Mouse (Mus musculus) cerebellum, postnatal 4 days (tissue): ENCODE data around the gene Tmem218.

Experiments used
- DNase-seq, 2 experiments: peaks; one replicate each; pipeline ENCODE4 v3.0.0; 2022; ENCODE audit warnings: low spot score in 2 of 2, mixed read lengths in 1 of 2

The Tmem218 gene

GRCm38 (mm10) chr9:37207929-37208411 lies at the start of gene Tmem218:
Gene Tmem218, plus strand, starts transcription at chr9:37208223.
- DNase-seq, result peak; percentile 66 to 94

GRCm38 (mm10) chr9:37160686-37161085 lies 47.3 kb upstream of the Tmem218 start:
- no peak for DNase-seq

GRCm38 (mm10) chr9:37166899-37167298 lies 41.1 kb upstream of the Tmem218 start:
- no peak for DNase-seq

- DNase-seq, result no peak
Measured at GRCm38 (mm10) chr9:37173376-37173775, 34.6 kb upstream of the Tmem218 start.

- DNase-seq, result no peak
Measured at GRCm38 (mm10) chr9:37176002-37176401, 32.0 kb upstream of the Tmem218 start.

GRCm38 (mm10) chr9:37177107-37177506 lies 30.9 kb upstream of the Tmem218 start:
- DNase-seq, result peak; percentile 45 to 65

- no peak for DNase-seq
Measured at GRCm38 (mm10) chr9:37177551-37177950, 30.5 kb upstream of the Tmem218 start.

GRCm38 (mm10) chr9:37178911-37179310 lies 29.1 kb upstream of the Tmem218 start:
- peak in 1 of 2 experiments; percentile 14 for DNase-seq

- no peak for DNase-seq
Measured at GRCm38 (mm10) chr9:37179596-37179995, 28.4 kb upstream of the Tmem218 start.

GRCm38 (mm10) chr9:37181596-37181995 lies 26.4 kb upstream of the Tmem218 start:
- no peak for DNase-seq

- DNase-seq, result no peak
Measured at GRCm38 (mm10) chr9:37183176-37183575, 24.8 kb upstream of the Tmem218 start.

- no peak for DNase-seq
Measured at GRCm38 (mm10) chr9:37187407-37187806, 20.6 kb upstream of the Tmem218 start.

- no peak for DNase-seq
Measured at GRCm38 (mm10) chr9:37188024-37188423, 20.0 kb upstream of the Tmem218 start.

- no peak for DNase-seq
Measured at GRCm38 (mm10) chr9:37197067-37197466, 11.0 kb upstream of the Tmem218 start.

GRCm38 (mm10) chr9:37200414-37200813 lies 7.6 kb upstream of the Tmem218 start:
- no peak for DNase-seq

- DNase-seq, result no peak
Measured at GRCm38 (mm10) chr9:37203884-37204283, 4.1 kb upstream of the Tmem218 start.

GRCm38 (mm10) chr9:37213060-37213738 lies 5.2 kb downstream of the Tmem218 start:
- DNase-seq, result no peak

- DNase-seq, result no peak
Measured at GRCm38 (mm10) chr9:37214327-37215060, 6.5 kb downstream of the Tmem218 start.

GRCm38 (mm10) chr9:37220755-37221154 lies 12.7 kb downstream of the Tmem218 start:
- no peak for DNase-seq

- no peak for DNase-seq
Measured at GRCm38 (mm10) chr9:37225581-37225980, 17.6 kb downstream of the Tmem218 start.

- DNase-seq, result peak in 1 of 2 experiments; percentile 59
Measured at GRCm38 (mm10) chr9:37229880-37230325, 21.9 kb downstream of the Tmem218 start.

GRCm38 (mm10) chr9:37230486-37231195 lies 22.6 kb downstream of the Tmem218 start:
- DNase-seq, result no peak
